Mouse (Mus musculus): Measurements from ENCODE around the gene Rdh19.
"Not testable (repeated sequence)": the region's sequence is repeated elsewhere in the genome, so short reads cannot be mapped to it uniquely, and the experiment has no call there.

DNA sequence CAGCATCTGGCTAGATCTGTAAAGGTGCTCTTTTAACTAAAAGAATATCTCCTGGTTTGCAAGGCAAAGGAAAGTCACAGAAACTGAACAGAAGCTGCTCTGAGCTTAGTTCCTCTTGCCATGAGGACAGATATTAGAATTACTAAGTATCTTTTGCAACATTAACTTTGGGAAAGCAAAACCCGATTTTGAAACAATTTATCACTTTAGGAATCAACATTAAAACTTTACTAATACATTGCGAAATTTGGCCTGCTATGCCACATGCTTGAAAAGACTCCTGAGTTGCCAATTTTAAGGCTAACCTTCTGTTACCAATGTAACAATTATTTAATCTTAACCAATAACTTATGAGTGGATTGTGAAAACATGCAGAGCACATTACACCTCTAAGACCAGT is 27.9 kb upstream of the Rdh19 start:
- not testable (repeated sequence) for TF ChIP-seq GATA1 (IDR thresholded peaks at IDR 0.05; ENCODE audit: borderline replicate concordance, low read length); FLI1 (IDR thresholded peaks at IDR 0.05; ENCODE audit: low read length)

Data from megakaryocyte, embryonic 14.5 days (primary cell).